Mouse (Mus musculus) midbrain, postnatal 0 days (tissue): ENCODE data around the gene Vrk2. TPM values are rescaled to one million over a fixed set of nuclear protein-coding genes. Genes with fewer than 3 reads are reported as not detected.

Source experiments
- ATAC-seq: fragments of 200-750 bp; cut with Nextera tagmentation; 2 replicates; pipeline ENCODE4 v1.8.0; 2017; ENCODE audit warnings: moderate number of reproducible peaks, mild to moderate bottlenecking, moderate TSS enrichment, moderate library complexity; ENCODE audit not compliant: low FRiP score
- DNase-seq: peaks from one replicate; pipeline ENCODE4 v3.0.0-alpha.2; 2015; ENCODE audit warnings: low spot score
- H3K27ac ChIP-seq: fragments of 300-500 bp; sonication (generic); 2 replicates; pipeline ENCODE4 v1.5.1; 2014; ENCODE audit warnings: low read depth, mild to moderate bottlenecking, low read length, mixed read lengths
- H3K27me3 ChIP-seq: fragments of 300-500 bp; sonication (generic); 2 replicates; pipeline ENCODE4 v1.6.1; 2014; ENCODE audit warnings: low read length, control low read depth, mixed read lengths; ENCODE audit not compliant: insufficient read depth
- H3K36me3 ChIP-seq: fragments of 300-500 bp; sonication (generic); 2 replicates; pipeline ENCODE4 v1.6.1; 2014; ENCODE audit warnings: low read length, control low read depth, mixed read lengths; ENCODE audit not compliant: insufficient read depth
- H3K4me1 ChIP-seq: fragments of 300-500 bp; sonication (generic); 2 replicates; pipeline ENCODE4 v1.6.1; 2014; ENCODE audit warnings: mild to moderate bottlenecking, control low read depth, antibody characterized with exemption, low read length, mixed read lengths; ENCODE audit not compliant: insufficient read depth
- H3K4me2 ChIP-seq: fragments of 300-500 bp; sonication (generic); 2 replicates; pipeline ENCODE4 v1.6.1; 2014; ENCODE audit warnings: low read depth, mild to moderate bottlenecking, low read length, mixed read lengths; ENCODE audit not compliant: poor library complexity, severe bottlenecking
- H3K4me3 ChIP-seq: fragments of 300-500 bp; sonication (generic); 2 replicates; pipeline ENCODE4 v1.5.1; 2014; ENCODE audit warnings: low read depth, mild to moderate bottlenecking, low read length, moderate library complexity
- H3K9ac ChIP-seq: fragments of 300-500 bp; sonication (generic); replicated peaks from 2 replicates; pipeline ENCODE4 v1.6.1; 2014; ENCODE audit warnings: mild to moderate bottlenecking, low read length, moderate library complexity, mixed read lengths; ENCODE audit not compliant: poor library complexity, severe bottlenecking
- H3K9me3 ChIP-seq: fragments of 300-500 bp; sonication (generic); 2 replicates; pipeline ENCODE4 v1.6.1; 2016; ENCODE audit warnings: low read length, control low read depth
- CTCF ChIP-seq: IDR thresholded peaks from 2 replicates; pipeline ENCODE4 v1.5.1; 2016; ENCODE audit warnings: antibody characterized with exemption, mild to moderate bottlenecking
- WGBS: fragments of 180-500 bp; shearing (Covaris S2); extraction: QIAGEN DNeasy Blood & Tissue Kit; methylation state at CpG from one replicate; pipeline ENCODE4 v1.1.7; 2014; 5-methylcytosine and 5-hydroxymethylcytosine counted together
- polyA plus RNA-seq: library from polyadenylated mRNA; unstranded; fragments of >200 nt; fragmentation: Nextera tagmentation; extraction: Ambion mirVana; gene quantifications from 2 replicates; pipeline ENCODE4 v1.2.1, GENCODE M21; 2015
- total RNA-seq: library from RNA; depleted of rRNA; stranded (reverse); fragments of >200 nt; gene quantifications from 2 replicates; pipeline ENCODE4 v1.2.3, GENCODE M21; 2014

The Vrk2 gene
- total and polyA plus RNA-seq, 2 experiments from 2014 or later = 1.9 to 2.6 TPM

DNA sequence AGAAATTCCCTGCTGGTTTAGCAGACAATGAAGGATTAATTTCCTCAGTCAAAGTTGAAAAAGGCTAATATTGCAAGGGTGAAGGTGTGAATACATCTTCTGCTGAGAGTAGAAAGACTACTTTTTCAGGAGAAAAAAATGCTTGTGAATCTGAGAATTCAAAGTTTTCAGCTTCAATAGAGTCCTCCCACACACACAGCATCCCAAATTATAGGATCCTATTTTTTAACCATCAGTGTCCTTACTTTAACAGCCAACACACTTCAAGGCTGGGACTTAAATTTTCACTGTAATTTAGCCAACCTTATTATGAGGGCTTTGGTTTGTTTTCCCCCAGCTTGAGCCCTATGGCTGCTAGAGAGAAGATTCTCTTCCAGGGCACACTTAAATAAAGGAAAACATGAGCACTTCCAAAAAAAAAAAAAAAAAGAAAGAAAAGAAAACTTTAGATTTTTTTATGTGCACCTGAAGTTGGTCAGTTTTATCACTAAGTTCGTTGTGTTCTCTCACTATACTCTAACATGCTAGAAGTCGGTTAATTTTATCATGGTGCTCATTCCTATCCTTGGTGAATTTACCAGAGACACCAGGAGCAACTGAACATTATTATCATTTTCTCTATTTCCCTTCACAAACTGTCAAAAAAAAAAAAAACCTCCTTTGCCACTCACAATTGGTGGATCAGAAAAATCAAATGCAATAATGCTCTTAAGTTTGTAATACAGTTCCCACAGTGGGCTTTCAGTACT is 24.9 kb upstream of the Vrk2 start:
- no peak overlapping the region for H3K27ac ChIP-seq
- H3K4me3 ChIP-seq = no peak overlapping the region
- no peaks in the 10 kb centered on the region for H3K4me1 ChIP-seq
- 89% methylated on average over 2 of the region's 2 CpGs for WGBS
- no peak overlapping the region for H3K4me2 ChIP-seq
- no peak overlapping the region for H3K9ac ChIP-seq
- DNase-seq = no peak
- H3K9me3 ChIP-seq = no peaks in the 10 kb centered on the region
- H3K36me3 ChIP-seq = no peaks in the 10 kb centered on the region
- no peak for TF ChIP-seq CTCF
- ATAC-seq = no peak
- H3K27me3 ChIP-seq = no peaks in the 10 kb centered on the region

DNA sequence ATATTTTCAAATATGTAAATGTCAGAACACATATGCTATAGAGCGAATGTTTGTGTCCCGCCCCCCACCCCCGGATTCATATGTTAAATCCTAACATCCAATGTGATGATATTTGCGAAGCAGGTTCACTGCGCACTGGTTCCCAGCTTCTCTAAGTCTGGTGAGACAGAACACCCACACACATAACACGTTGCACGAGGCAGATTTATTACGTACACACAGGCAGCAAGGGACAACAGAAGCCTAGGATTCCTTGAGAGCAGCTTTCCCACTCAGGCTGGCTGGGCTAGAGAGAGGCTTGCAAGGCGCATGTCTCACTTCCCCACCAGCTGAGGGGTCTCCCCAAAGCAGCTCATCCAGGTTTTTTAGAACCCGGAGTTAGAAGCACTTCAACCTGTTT is 15.0 kb upstream of the Vrk2 start:
- WGBS = 83% methylated on average over 10 of the region's 10 CpGs
- no peak for ATAC-seq
- no peak overlapping the region for H3K9ac ChIP-seq
- no peaks in the 10 kb centered on the region for H3K4me1 ChIP-seq
- H3K4me3 ChIP-seq = no peak overlapping the region
- no peak overlapping the region for H3K27ac ChIP-seq
- H3K36me3 ChIP-seq = no peaks in the 10 kb centered on the region
- no peak for TF ChIP-seq CTCF
- DNase-seq = no peak
- H3K9me3 ChIP-seq = no peaks in the 10 kb centered on the region
- H3K4me2 ChIP-seq = no peak overlapping the region
- no peaks in the 10 kb centered on the region for H3K27me3 ChIP-seq

DNA sequence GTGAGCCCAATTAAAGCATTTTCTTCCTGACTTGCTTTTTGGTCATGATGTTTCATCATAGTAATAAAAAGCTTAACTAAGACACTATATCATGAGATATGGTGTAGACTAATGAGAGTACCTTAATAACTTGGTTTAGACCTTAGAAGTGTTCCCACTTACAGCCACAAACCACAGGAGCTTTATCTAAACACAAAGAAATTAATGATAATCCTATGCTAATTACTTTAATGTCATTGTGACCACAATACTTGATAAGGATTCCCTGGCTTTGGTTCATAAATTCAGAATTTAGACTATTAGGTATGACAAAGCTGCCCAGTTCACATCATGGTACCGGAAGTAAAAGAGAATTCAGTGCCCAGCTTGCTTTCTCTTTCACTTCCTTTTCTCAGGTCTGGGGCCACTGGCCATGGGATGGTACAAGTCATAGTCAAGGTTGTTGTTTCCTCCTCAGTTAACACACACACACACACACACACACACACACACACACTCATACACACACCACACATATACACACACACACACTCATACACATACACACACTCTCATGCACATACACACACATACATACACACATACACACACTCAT is 10.4 kb upstream of the Vrk2 start:
- no peak overlapping the region for H3K27ac ChIP-seq
- no peaks in the 10 kb centered on the region for H3K4me1 ChIP-seq
- no peaks in the 10 kb centered on the region for H3K27me3 ChIP-seq
- no peaks in the 10 kb centered on the region for H3K9me3 ChIP-seq
- 92% methylated on average over 1 of the region's 1 CpGs for WGBS
- no peak overlapping the region for H3K4me3 ChIP-seq
- no peaks in the 10 kb centered on the region for H3K36me3 ChIP-seq
- no peak overlapping the region for H3K4me2 ChIP-seq
- no peak for TF ChIP-seq CTCF
- ATAC-seq (no peak), DNase-seq (no peak)
- no peak overlapping the region for H3K9ac ChIP-seq

DNA sequence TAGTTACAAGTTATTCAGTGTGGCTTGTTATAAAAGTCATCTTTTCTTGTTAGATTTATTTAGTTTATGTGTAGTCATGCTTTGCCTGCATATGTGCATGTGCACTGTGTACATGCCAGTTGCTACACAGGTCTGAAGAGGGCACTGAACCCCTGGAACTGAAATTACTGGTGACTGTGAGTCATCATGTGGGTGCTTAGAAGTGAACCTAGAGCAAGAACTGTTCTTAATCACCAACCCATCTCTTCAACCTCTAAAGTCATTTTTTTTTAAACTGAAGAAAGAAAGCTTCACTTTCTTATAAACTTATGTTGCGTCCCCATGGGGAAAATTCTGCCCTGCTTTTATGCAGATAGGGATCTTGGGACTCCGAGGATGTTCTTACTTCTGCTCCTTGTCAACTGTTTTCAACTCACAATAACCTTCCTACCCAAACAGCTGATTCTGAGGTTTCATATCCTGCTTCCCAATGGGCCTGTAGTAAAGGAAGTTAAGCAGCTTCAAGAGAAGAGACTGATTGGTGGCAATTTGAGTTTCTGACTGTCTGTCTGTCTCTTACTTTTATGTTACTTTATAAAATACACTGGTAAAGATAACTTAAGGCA is 7.9 kb upstream of the Vrk2 start:
- Histone ChIP-seq H3K27me3 (no peaks in the 10 kb centered on the region), H3K4me2 (no peak overlapping the region), H3K9ac (no peak overlapping the region), H3K9me3 (no peaks in the 10 kb centered on the region), H3K4me1 (no peaks in the 10 kb centered on the region), H3K27ac (no peak overlapping the region), H3K36me3 (no peaks in the 10 kb centered on the region), H3K4me3 (no peak overlapping the region)
- WGBS = 95% methylated on average over 2 of the region's 2 CpGs
- no peak for DNase-seq
- TF ChIP-seq CTCF = no peak
- no peak for ATAC-seq

DNA sequence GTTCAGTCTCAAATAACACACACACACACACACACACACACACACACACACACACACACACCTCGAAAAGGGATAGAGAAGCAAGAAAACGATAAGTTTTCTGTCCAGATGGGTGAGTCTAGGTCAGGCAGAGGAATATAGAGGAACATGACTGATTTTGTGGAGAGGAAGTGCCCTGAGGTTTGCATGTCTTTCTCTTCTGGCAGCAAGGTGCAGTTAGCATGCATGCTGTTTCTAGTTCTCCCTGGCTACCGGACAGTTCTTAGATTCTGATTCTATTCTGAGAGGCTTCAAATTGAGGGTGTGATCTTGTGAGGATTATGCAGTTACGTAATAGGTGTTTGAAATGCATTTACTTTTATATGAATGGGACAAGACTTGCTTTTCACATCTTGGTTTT is 6.9 kb upstream of the Vrk2 start:
- Histone ChIP-seq H3K27me3 (no peaks in the 10 kb centered on the region), H3K9ac (no peak overlapping the region), H3K4me3 (no peak overlapping the region), H3K9me3 (no peaks in the 10 kb centered on the region), H3K36me3 (no peaks in the 10 kb centered on the region), H3K4me1 (no peaks in the 10 kb centered on the region), H3K27ac (no peak overlapping the region), H3K4me2 (no peak overlapping the region)
- DNase-seq (no peak), ATAC-seq (no peak)
- TF ChIP-seq CTCF = no peak
- WGBS = 87% methylated on average over 4 of the region's 4 CpGs

DNA sequence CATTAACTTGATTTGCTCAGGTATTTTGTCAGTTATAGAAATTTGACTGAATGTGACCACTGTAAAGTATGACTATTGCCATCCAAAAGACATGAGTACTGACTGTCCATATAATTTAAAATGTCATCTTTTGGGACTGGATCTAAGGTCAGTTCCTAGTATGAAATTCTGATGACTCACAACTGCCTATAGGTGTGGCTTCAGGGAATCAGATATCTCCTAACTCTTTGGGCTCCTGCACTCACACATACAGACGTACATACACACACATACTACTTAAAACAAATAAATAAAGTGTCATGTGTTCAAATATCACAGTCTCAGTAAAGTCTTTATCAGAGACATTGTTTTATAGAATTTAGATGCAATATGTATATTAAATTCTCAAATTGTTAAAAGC is 5.1 kb upstream of the Vrk2 start:
- no peaks in the 10 kb centered on the region for H3K9me3 ChIP-seq
- no peak overlapping the region for H3K4me2 ChIP-seq
- no peak overlapping the region for H3K4me3 ChIP-seq
- H3K36me3 ChIP-seq = no peaks in the 10 kb centered on the region
- no peak overlapping the region for H3K27ac ChIP-seq
- TF ChIP-seq CTCF = no peak
- no peaks in the 10 kb centered on the region for H3K4me1 ChIP-seq
- DNase-seq = no peak
- H3K27me3 ChIP-seq = no peaks in the 10 kb centered on the region
- no peak overlapping the region for H3K9ac ChIP-seq
- WGBS = 76% methylated on average over 1 of the region's 1 CpGs
- no peak for ATAC-seq
